Mouse (Mus musculus): Measurements from ENCODE around the gene Gm49711. TPM values are rescaled to one million over a fixed set of nuclear protein-coding genes. Genes with fewer than 3 reads are reported as not detected.
"Not testable (repeated sequence)": the region's sequence is repeated elsewhere in the genome, so short reads cannot be mapped to it uniquely, and the experiment has no call there.

Gene Gm49711
- polyA plus RNA-seq, 1 experiment from 2014 or later = 0.29 TPM

GRCm38 (mm10) chr16:92076797-92077196 lies 18.7 kb downstream of the Gm49711 start:
- H3K4me2 ChIP-seq = no peak overlapping the region
- no peaks in the 10 kb centered on the region for H3K9me3 ChIP-seq (replicated peaks)
- H3K27ac ChIP-seq = no peak overlapping the region
- H3K9ac ChIP-seq = no peak overlapping the region
- H3K36me3 ChIP-seq = peaks cover 52% of the 10 kb centered on the region
- no peak overlapping the region for H3K4me3 ChIP-seq (replicated peaks)
- H3K27me3 ChIP-seq = no peaks in the 10 kb centered on the region
- WGBS = 95% methylated on average over 8 of the region's 8 CpGs
- no peaks in the 10 kb centered on the region for H3K4me1 ChIP-seq
- ATAC-seq (replicated peaks; ENCODE audit: low FRiP score) = no peak

DNA sequence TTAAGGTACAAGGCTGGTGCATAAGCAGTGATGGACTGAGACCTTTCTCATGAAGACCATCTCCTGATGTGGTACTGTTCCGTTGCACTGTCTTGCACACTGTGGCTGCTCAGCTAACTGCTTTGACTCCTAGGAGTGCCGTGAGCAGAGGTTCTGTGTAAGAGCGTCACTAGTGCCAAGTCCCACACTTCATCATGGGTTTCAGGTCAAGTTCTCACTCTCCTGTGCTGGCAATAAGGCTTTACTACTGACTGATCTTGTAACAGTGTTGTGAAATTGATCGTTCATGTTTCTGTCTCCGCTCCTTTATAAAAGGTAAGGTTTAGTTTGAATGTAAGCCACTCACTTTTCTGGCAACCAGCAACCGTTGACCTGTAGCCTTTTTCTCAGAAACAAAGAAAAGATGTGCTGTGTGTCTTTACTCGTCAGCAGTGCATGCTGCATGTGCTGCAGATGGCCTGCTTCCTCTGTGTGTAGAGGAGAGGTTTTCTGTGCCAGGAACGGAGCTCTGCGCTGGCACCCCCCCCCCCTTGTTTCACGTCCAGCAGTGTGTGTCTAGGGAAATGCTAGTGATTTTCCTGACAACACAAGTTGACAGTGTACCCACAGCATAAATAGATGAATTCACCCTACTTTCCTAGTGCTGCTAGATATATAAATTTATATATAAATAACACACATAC lies 25.8 kb downstream of the Gm49711 start:
- H3K27me3 ChIP-seq = no peaks in the 10 kb centered on the region
- no peak overlapping the region for H3K27ac ChIP-seq
- no peak overlapping the region for H3K9ac ChIP-seq
- WGBS = 83% methylated on average over 10 of the region's 10 CpGs
- no peak overlapping the region for H3K4me2 ChIP-seq
- H3K4me1 ChIP-seq = peaks cover 8% of the 10 kb centered on the region; the same call in 1 of the 2 replicates
- H3K4me3 ChIP-seq (replicated peaks) = no peak overlapping the region
- peaks cover 26% of the 10 kb centered on the region for H3K36me3 ChIP-seq
- no peak for ATAC-seq (replicated peaks; ENCODE audit: low FRiP score)
- no peaks in the 10 kb centered on the region for H3K9me3 ChIP-seq (replicated peaks)

GRCm38 (mm10) chr16:92089225-92089624 lies 31.1 kb downstream of the Gm49711 start:
- Histone ChIP-seq H3K27ac (no peak overlapping the region), H3K9ac (no peak overlapping the region), H3K4me3 (replicated peaks) (no peak overlapping the region), H3K27me3 (no peaks in the 10 kb centered on the region), H3K4me1 (peaks cover 14% of the 10 kb centered on the region; the same call in 1 of the 2 replicates), H3K36me3 (0 out of 2 replicates have a peak, but pooled peaks cover 8% of the 10 kb centered on the region), H3K9me3 (replicated peaks) (no peaks in the 10 kb centered on the region), H3K4me2 (no peak overlapping the region)
- ATAC-seq (replicated peaks; ENCODE audit: low FRiP score) = no peak
- 61% methylated on average over 3 of the region's 3 CpGs for WGBS

- no peak for ATAC-seq (replicated peaks; ENCODE audit: low FRiP score)
- WGBS = 71% methylated on average over 5 of the region's 5 CpGs
- Histone ChIP-seq H3K9me3 (replicated peaks) (no peaks in the 10 kb centered on the region), H3K4me2 (no peak overlapping the region), H3K9ac (no peak overlapping the region), H3K4me1 (0 out of 2 replicates have a peak, but pooled peaks cover 7% of the 10 kb centered on the region), H3K4me3 (replicated peaks) (no peak overlapping the region), H3K36me3 (peaks cover 16% of the 10 kb centered on the region; the same call in 1 of the 2 replicates), H3K27ac (no peak overlapping the region), H3K27me3 (no peaks in the 10 kb centered on the region)
Measured at GRCm38 (mm10) chr16:92091876-92092275, 33.8 kb downstream of the Gm49711 start.

DNA sequence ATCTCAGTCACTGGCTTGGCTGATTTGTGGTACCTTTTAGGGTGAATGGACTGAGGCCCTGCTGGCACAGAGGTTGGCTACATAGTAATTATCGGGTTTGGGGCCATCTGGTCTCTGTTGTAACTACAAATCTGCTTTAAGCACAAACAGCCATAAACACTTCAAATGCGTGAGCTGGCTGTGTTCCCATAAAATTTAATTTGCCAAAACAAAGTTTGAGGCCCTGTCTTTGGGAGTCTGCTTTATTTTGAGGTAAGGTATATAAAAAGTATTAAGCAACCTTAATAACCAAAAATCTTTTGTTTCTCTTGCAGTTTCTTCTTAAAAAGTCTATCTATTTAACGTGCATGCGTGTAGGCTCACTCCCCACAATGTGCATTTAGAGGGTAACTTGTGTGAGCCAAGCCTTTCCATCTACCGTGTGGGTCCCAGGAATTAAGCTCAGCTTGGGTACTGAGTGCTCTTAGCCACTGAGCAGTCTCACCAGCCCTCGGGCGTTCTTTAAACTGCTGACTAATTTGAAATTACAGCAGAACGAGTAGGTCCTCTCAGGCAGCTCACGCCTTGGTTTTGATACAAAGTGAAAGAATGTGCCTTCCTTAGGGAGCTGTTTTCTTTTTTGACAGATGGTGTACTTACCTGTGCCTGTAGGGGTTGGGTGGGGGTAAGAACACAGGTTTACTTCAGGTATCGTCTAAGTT lies 40.4 kb downstream of the Gm49711 start:
- Histone ChIP-seq H3K36me3 (peaks cover 26% of the 10 kb centered on the region), H3K9me3 (replicated peaks) (no peaks in the 10 kb centered on the region), H3K9ac (no peak overlapping the region), H3K27ac (no peak overlapping the region), H3K27me3 (no peaks in the 10 kb centered on the region), H3K4me1 (peaks cover 17% of the 10 kb centered on the region), H3K4me3 (replicated peaks) (no peak overlapping the region), H3K4me2 (no peak overlapping the region)
- WGBS = 49% methylated on average over 10 of the region's 10 CpGs
- no peak for ATAC-seq (replicated peaks; ENCODE audit: low FRiP score)

GRCm38 (mm10) chr16:92099598-92099997 lies 41.5 kb downstream of the Gm49711 start:
- H3K4me1 ChIP-seq = peaks cover 26% of the 10 kb centered on the region
- 82% methylated on average over 16 of the region's 16 CpGs for WGBS
- no peaks in the 10 kb centered on the region for H3K9me3 ChIP-seq (replicated peaks)
- ATAC-seq (replicated peaks; ENCODE audit: low FRiP score) = no peak
- H3K9ac ChIP-seq = no peak overlapping the region
- no peak overlapping the region for H3K4me3 ChIP-seq (replicated peaks)
- peaks cover 26% of the 10 kb centered on the region for H3K36me3 ChIP-seq
- H3K27me3 ChIP-seq = no peaks in the 10 kb centered on the region
- no peak overlapping the region for H3K4me2 ChIP-seq
- no peak overlapping the region for H3K27ac ChIP-seq

GRCm38 (mm10) chr16:92100111-92100510 lies 42.0 kb downstream of the Gm49711 start:
- H3K27me3 ChIP-seq = no peaks in the 10 kb centered on the region
- no peak overlapping the region for H3K9ac ChIP-seq
- 66% methylated on average over 4 of the region's 4 CpGs for WGBS
- H3K4me3 ChIP-seq (replicated peaks) = no peak overlapping the region
- peaks cover 26% of the 10 kb centered on the region for H3K36me3 ChIP-seq
- H3K4me2 ChIP-seq = no peak overlapping the region
- ATAC-seq (replicated peaks; ENCODE audit: low FRiP score) = no peak
- no peak overlapping the region for H3K27ac ChIP-seq
- H3K9me3 ChIP-seq (replicated peaks) = no peaks in the 10 kb centered on the region
- H3K4me1 ChIP-seq = peaks cover 26% of the 10 kb centered on the region

DNA sequence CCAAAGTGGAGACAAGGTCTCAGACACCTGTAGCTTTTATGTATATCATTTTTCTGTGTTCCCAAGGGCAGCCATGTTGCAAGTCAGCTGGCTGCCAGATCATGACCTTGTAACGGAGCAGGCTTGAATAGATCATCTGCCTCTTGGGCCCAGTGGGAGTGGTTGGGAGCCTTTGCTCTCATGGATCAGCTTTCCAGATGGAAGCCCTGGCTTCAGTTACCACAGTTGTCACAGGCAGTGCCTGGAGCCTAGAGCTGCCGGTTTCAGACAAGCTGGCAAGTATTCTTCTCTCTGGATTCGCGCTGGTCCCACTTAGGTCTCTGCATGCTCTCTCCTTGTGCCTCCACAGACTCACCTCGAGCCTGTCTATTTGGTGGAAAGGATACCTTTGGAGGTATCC lies 44.0 kb downstream of the Gm49711 start:
- no peak for ATAC-seq (replicated peaks; ENCODE audit: low FRiP score)
- H3K9me3 ChIP-seq (replicated peaks) = no peaks in the 10 kb centered on the region
- 65% methylated on average over 5 of the region's 5 CpGs for whole genome bisulfite sequencing
- no peaks in the 10 kb centered on the region for H3K27me3 ChIP-seq
- no peak overlapping the region for H3K4me2 ChIP-seq
- H3K9ac ChIP-seq = no peak overlapping the region
- H3K36me3 ChIP-seq = peaks cover 18% of the 10 kb centered on the region
- no peak overlapping the region for H3K4me3 ChIP-seq (replicated peaks)
- H3K27ac ChIP-seq = no peak overlapping the region
- H3K4me1 ChIP-seq = peaks cover 30% of the 10 kb centered on the region

DNA sequence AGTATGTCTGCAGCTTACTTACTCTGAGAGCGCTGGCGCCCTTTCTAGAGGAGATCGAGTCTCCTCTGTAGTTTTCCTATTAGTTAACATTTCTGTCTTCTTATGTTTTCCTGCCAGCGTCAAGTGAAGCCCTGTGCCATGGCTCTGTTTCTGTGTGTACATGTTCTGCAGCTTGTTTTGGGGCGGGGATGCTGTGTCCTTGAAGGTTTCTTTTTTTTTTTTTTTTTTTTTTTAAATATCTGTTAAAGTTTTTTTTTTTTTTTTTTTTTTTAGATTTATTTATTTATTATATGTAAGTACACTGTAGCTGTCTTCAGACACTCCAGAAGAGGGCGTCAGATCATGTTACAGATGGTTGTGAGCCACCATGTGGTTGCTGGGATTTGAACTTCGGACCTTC lies 44.8 kb downstream of the Gm49711 start:
- peaks cover 18% of the 10 kb centered on the region for H3K36me3 ChIP-seq
- H3K4me3 ChIP-seq (replicated peaks); H3K27ac ChIP-seq; H3K9ac ChIP-seq; H3K27me3 ChIP-seq; H3K4me2 ChIP-seq; H3K9me3 ChIP-seq (replicated peaks); ATAC-seq (replicated peaks; ENCODE audit: low FRiP score): not testable (repeated sequence)
- peaks cover 30% of the 10 kb centered on the region for H3K4me1 ChIP-seq
- WGBS = 93% methylated on average over 6 of the region's 7 CpGs

DNA sequence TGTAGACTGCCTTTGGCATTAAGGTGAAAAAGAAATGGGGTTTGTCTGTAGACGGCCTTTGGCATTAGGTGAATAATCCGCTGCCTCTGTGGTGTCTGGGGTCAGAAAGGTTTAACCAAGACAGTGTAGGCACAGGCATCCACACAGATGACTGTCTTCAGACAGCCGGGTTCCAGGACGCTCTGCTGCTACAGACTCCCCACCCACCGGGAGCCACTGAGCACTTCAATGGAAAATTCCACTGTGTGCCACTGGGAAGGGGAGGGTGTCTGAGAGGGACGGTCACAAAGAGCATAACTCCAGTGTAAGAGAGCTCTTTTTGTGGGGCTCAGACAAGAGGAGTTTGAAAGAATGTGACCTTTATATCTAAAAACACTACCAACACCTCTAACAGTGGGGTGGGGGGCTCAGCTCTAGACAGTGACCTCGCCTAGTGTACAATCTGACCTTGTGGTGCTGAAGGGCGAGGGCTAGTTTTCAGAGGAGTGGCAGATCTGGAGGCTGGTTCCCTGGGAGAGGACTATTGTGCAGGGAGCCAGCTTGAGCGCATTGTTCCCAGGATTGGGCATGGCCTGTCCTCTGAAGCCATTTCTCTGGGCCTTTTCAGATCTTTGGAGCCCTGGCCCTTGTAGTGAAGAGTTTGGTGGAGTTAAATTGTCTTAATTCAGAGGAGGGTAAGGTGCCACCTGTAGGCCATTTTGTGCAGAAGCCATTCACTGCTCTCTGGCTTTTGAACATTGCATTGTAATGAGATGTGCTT lies 45.6 kb downstream of the Gm49711 start:
- Histone ChIP-seq H3K36me3 (peaks cover 18% of the 10 kb centered on the region), H3K9me3 (replicated peaks) (no peaks in the 10 kb centered on the region), H3K4me1 (peaks cover 23% of the 10 kb centered on the region), H3K27ac (peak overlapping the region; percentile 60; the same call in 1 of the 2 replicates), H3K4me2 (no peak overlapping the region), H3K27me3 (no peaks in the 10 kb centered on the region), H3K9ac (no peak overlapping the region), H3K4me3 (replicated peaks) (no peak overlapping the region)
- 59% methylated on average over 9 of the region's 9 CpGs for WGBS
- peak; percentile 75 for ATAC-seq (replicated peaks; ENCODE audit: low FRiP score)

- 0 out of 2 replicates have a peak overlapping the region, but pooled peaks have one; percentile 60 for H3K27ac ChIP-seq
- no peak for ATAC-seq (replicated peaks; ENCODE audit: low FRiP score)
- no peaks in the 10 kb centered on the region for H3K27me3 ChIP-seq
- H3K9me3 ChIP-seq (replicated peaks) = no peaks in the 10 kb centered on the region
- H3K4me1 ChIP-seq = peaks cover 23% of the 10 kb centered on the region
- H3K36me3 ChIP-seq = peaks cover 18% of the 10 kb centered on the region
- 86% methylated on average over 2 of the region's 2 CpGs for WGBS
- H3K4me2 ChIP-seq = no peak overlapping the region
- no peak overlapping the region for H3K4me3 ChIP-seq (replicated peaks)
- H3K9ac ChIP-seq = no peak overlapping the region
Measured at GRCm38 (mm10) chr16:92104332-92104590, 46.1 kb downstream of the Gm49711 start.

- no peak overlapping the region for H3K27ac ChIP-seq
- H3K4me1 ChIP-seq = peaks cover 23% of the 10 kb centered on the region
- no peaks in the 10 kb centered on the region for H3K9me3 ChIP-seq (replicated peaks)
- no peak overlapping the region for H3K4me2 ChIP-seq
- H3K27me3 ChIP-seq = no peaks in the 10 kb centered on the region
- no peak overlapping the region for H3K9ac ChIP-seq
- H3K36me3 ChIP-seq = peaks cover 13% of the 10 kb centered on the region
- 96% methylated on average over 2 of the region's 2 CpGs for WGBS
- H3K4me3 ChIP-seq (replicated peaks) = no peak overlapping the region
- ATAC-seq (replicated peaks; ENCODE audit: low FRiP score) = no peak
Measured at GRCm38 (mm10) chr16:92104951-92105350, 46.8 kb downstream of the Gm49711 start.
